Mouse (Mus musculus): Measurements from ENCODE around the gene Gm3604. TPM values are rescaled to one million over a fixed set of nuclear protein-coding genes. Genes with fewer than 3 reads are reported as not detected.

Gene Gm3604
- polyA plus RNA-seq (2012; ENCODE audit: low replicate concordance) = 0.16 TPM in 1 of 2 replicates, not detected in the other

DNA sequence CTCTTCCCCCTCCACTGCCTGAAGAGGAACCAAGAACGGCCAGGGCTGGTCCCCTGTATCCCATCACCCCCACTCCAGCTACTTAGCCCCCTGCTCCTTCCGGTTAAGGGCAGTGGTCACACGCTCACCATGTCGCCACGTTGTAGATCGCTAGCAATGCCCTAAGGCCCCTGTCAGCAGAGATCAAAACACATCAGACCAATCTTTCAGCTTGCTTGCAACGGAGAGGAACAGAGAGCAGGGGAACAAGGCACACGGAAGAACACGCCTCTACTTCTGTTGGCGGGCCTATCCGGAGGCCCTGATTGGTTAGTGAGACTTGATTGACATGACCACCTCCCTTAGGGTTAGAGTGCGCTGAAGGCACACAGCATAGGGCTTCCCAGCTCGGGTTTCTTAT, at the start of gene Gm3604:
TSS of gene Gm3604 (minus strand) at position 226 of the 400 bp plus-strand sequence.

Other genes starting within 250 kb of the Gm3604 start
- 0.71 and 2.5 TPM in 2 replicates for gene Gm49359, start 83.7 kb upstream of the Gm3604 start, polyA plus RNA-seq (2012; ENCODE audit: low replicate concordance)
- gene Zfp935, start 175.3 kb upstream of the Gm3604 start, polyA plus RNA-seq (2012; ENCODE audit: low replicate concordance) = 0.28 TPM in 1 of 2 replicates, not detected in the other
- gene Zfp934, start 188.0 kb upstream of the Gm3604 start, polyA plus RNA-seq (2012; ENCODE audit: low replicate concordance) = 0.85 and 1.2 TPM in 2 replicates
- 0.04 and 0.34 TPM in 2 replicates for gene 6720489N17Rik, start 241.0 kb upstream of the Gm3604 start, polyA plus RNA-seq (2012; ENCODE audit: low replicate concordance)

All from hematopoietic multipotent progenitor cell, adult 10-12 weeks (in vitro differentiated cells).